Mouse (Mus musculus) G1E-ER4 (cell line): ENCODE data around the gene Mepe. TPM values are rescaled to one million over a fixed set of nuclear protein-coding genes. Genes with fewer than 3 reads are reported as not detected.

Experiments used
- GATA1 ChIP-seq: IDR thresholded peaks from one replicate; pipeline ENCODE4 v1.8.0; 2012; ENCODE audit warnings: low read length, inconsistent platforms
- polyA plus RNA-seq: library from polyadenylated mRNA; stranded (reverse); fragments of >175 nt; gene quantifications from 2 replicates; pipeline ENCODE4 v1.2.3, GENCODE M21; 2012

Gene Mepe
- not detected in 2 replicates for polyA plus RNA-seq

GRCm38 (mm10) chr5:104325029-104325428 lies at the start of gene Mepe:
TSS of gene Mepe (plus strand) at chr5:104325329.
- no peak for TF ChIP-seq GATA1

GRCm38 (mm10) chr5:104294201-104294600 lies 30.9 kb upstream of the Mepe start:
- no peak for TF ChIP-seq GATA1

- TF ChIP-seq GATA1 = no peak
These were observed 26.1 kb upstream of the Mepe start, which contains the start of gene Ibsp for GRCm38 (mm10) chr5:104298994-104299393. TSS of gene Ibsp (plus strand) at chr5:104299171.

GRCm38 (mm10) chr5:104314073-104314472 lies 11.1 kb upstream of the Mepe start:
- no peak for TF ChIP-seq GATA1

GRCm38 (mm10) chr5:104326884-104327283 lies 1.8 kb downstream of the Mepe start:
- no peak for TF ChIP-seq GATA1

- no peak for TF ChIP-seq GATA1
These were observed 2.3 kb downstream of the Mepe start for GRCm38 (mm10) chr5:104327389-104327788.

GRCm38 (mm10) chr5:104327876-104328275 lies 2.7 kb downstream of the Mepe start:
- TF ChIP-seq GATA1 = no peak

GRCm38 (mm10) chr5:104328317-104328850 lies 3.3 kb downstream of the Mepe start:
- no peak for TF ChIP-seq GATA1

- TF ChIP-seq GATA1 = no peak
These were observed 4.3 kb downstream of the Mepe start for GRCm38 (mm10) chr5:104329381-104329780.

GRCm38 (mm10) chr5:104330088-104330487 lies 5.0 kb downstream of the Mepe start:
- no peak for TF ChIP-seq GATA1

GRCm38 (mm10) chr5:104332296-104332695 lies 7.2 kb downstream of the Mepe start:
- no peak for TF ChIP-seq GATA1

- no peak for TF ChIP-seq GATA1
These were observed 8.1 kb downstream of the Mepe start for GRCm38 (mm10) chr5:104333231-104333640.

GRCm38 (mm10) chr5:104333643-104334042 lies 8.5 kb downstream of the Mepe start:
- TF ChIP-seq GATA1 = no peak

- no peak for TF ChIP-seq GATA1
These were observed 9.4 kb downstream of the Mepe start for GRCm38 (mm10) chr5:104334516-104334915.

- no peak for TF ChIP-seq GATA1
These were observed 10.8 kb downstream of the Mepe start for GRCm38 (mm10) chr5:104335962-104336361.

GRCm38 (mm10) chr5:104337491-104337890 lies 12.4 kb downstream of the Mepe start:
- no peak for TF ChIP-seq GATA1

- no peak for TF ChIP-seq GATA1
These were observed 13.9 kb downstream of the Mepe start for GRCm38 (mm10) chr5:104339009-104339408.
